Mouse (Mus musculus): ENCODE data around the gene Mbip.

Gene Mbip

GRCm38 (mm10) chr12:56295160-56295559, 50.5 kb downstream of the Mbip start:
- in situ Hi-C loops (cut with MboI, MseI): no loop called here

GRCm38 (mm10) chr12:56288548-56288947, 57.1 kb downstream of the Mbip start:
- in situ Hi-C loops (cut with MboI, MseI): no loop called here

GRCm38 (mm10) chr12:56286828-56287227, 58.9 kb downstream of the Mbip start:
- in situ Hi-C loops (cut with MboI, MseI): no loop called here

GRCm38 (mm10) chr12:56284210-56284609, 61.5 kb downstream of the Mbip start:
- in situ Hi-C loops (cut with MboI, MseI): no loop called here

GRCm38 (mm10) chr12:56281649-56282048, 64.0 kb downstream of the Mbip start:
- in situ Hi-C loops (cut with MboI, MseI): no loop called here
